Mouse (Mus musculus): Measurements from ENCODE around the gene Ppp4r1.

Gene Ppp4r1

DNA sequence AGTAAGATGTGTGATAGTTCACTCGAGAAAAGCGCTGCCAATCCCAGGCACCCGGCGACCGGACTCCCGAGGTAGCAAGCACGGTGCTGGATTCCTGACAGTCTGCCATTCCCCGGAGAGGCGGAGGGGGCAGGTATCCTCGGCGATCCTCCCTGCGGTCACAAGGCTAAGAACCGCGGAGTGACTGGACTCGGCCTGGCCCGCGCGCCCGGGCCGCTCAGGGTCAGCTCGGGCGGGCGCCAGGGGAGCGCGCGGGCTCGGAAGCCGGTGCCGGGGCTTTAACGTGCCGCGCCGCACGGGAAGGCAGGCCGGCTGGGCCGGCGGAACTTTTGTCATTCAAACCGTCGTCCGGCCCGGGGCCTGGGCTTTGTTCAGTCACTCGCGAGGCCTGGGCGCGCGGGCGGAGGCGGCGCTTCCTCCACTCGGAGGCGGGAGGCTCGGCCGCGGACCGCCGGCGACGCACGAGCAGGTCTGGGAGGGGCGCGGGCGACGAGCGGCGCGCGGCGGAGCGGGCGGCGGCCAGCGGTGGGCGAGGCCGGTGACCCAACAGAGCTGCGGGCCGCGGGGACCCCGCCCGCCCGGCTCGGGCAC is at the start of gene Ppp4r1:
TSS of gene Ppp4r1 (plus strand) at position 23 of the 591 bp plus-strand sequence.
- DNase-seq: peak; percentile 84

GRCm38 (mm10) chr17:65732666-65733065 is 49.7 kb upstream of the Ppp4r1 start:
- no peak for DNase-seq

DNA sequence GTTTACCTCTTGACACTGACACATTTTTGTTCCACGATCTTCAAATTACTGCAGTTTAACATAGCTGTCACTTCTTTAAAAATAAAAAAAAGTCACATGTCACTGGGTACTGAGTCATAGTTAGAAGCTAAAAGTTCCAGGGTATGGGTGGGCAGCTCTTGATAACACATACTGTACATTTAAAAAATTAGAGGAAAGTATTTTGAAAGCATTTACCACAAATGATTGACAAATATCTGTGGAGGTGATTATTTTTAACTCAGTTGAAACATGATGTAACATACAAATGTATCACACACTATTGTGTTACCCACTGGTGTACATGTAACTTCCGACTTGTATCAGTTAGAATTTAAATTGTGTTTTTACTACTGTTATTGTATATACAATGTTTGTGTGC is 47.3 kb upstream of the Ppp4r1 start:
- no peak for DNase-seq

- DNase-seq: no peak
These were observed 45.2 kb upstream of the Ppp4r1 start for GRCm38 (mm10) chr17:65737175-65737574.

DNA sequence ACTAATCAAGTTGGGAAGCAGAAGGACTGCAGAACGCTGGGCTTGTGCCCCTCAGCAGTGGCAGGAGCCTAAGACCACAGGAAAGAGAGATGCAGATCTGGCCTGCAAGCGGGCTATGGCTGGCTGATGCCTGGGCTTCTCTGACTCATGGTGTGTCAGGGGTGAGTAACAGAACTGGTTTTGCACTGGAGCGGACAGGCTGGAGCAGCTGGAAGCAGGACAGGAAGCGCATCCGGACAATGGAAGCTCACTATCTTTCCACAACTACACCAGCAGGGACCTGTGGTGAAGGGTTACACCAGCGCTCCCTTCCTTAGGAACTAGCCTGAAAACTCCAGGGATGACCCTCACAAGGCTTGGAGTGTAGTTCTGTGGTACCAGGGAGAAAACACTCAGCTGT is 44.8 kb upstream of the Ppp4r1 start:
- peak; percentile 28 for DNase-seq

DNA sequence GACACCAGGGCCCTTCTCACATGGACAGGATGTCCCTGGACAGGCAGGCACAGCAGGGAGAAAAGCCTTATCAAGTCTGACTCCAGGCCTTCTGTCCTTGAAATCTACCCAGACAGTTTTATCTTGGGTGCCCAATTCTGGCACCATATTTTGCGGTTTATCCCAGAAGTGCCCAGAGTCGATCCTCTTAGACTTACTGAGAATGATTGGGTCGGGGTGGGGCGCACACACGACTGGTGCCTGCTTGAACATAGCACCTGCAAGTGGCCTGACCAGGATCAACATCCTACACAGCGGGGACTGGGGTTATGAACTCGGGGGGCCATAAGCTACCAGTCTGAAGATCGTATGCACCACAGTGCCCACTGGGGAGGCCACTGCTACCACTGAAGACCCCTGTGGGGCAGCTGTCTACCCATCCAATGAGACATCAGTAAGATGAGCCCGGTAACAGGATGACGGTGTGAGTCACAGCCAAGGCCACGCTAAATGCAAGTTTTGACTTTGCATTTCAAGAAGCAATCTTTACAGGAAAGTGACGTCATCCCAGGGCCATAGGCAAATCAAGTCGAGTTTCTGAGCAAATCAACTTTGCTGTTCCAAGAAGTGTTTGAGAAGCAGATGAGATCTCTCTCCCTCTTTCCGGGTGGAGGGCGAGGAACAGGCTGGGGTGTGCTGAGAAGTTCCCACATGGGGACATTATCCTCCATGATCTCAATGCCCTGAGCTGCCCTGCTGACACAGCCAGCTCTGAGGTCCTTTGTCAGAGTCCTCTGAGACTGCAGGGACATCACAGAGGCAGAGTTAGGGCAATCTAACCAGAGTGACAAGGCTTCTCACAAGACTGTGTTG is 42.3 kb upstream of the Ppp4r1 start:
- no peak for DNase-seq

DNA sequence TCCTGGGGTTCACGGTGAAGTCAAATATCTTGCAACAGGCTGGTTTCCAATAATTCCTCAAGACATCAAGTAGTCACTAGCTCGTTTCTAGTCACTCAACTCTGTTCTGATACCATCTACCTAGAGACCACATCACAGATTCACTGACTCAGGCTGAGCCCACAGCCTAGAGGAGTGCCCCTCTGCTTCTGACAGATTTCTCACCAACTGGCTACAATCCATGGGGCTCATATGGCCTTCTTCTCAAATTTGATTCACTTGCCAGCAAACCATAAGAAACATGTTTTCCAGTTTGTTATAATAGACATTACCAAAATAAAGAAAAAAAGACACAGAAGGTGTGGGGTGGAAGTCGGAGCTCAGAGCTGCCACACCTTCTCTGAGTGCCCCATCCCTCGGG is 40.8 kb upstream of the Ppp4r1 start:
- no peak for DNase-seq

DNA sequence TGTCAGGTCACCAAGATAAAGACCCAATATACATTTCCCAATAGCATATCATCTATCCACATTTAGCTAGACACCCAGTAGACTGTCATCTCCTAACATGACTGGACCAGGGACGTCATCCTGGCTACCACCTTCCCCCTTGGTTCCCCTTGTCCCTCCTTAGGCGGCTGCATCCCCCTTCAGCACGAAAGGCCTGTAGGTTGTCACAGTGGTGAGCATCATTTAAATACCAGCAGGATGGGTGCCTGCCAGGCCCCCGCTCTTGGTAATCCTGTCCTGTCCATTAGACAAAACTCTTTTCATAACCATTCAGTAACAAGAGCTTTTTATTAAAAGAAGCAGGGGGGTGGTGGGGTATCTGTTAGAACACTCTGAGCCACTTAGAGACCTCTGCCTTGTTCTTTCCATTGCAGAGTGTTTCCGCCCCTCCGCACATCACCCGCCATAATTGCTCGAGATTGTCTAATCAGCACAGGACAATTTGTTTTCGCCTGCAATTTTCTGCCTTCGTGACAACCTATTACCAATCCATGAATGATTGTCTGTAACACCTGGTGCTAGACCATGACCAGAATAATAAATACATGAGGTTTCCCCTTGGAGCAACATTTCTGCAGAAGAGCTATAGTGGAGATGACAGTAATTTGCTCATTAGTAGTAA is 40.0 kb upstream of the Ppp4r1 start:
- DNase-seq: no peak

DNA sequence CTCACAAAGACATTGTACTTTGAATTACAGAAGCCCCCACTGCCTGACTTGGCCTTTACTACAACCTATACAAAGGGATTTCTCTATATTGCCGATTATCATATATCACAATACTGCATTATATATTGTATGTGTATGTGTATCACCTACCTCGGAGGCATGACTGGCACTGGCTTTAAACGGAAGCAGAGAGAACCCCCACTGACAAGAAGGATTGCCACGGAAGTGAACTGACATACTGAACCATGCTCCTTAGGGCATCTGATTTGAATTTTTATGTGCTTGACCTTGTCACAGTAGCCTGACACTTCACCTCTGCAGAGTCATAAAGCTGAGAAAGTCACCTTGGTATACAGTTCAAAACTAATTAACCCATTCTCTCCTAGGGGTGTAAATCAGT is 39.4 kb upstream of the Ppp4r1 start:
- DNase-seq: peak; percentile 23

DNA sequence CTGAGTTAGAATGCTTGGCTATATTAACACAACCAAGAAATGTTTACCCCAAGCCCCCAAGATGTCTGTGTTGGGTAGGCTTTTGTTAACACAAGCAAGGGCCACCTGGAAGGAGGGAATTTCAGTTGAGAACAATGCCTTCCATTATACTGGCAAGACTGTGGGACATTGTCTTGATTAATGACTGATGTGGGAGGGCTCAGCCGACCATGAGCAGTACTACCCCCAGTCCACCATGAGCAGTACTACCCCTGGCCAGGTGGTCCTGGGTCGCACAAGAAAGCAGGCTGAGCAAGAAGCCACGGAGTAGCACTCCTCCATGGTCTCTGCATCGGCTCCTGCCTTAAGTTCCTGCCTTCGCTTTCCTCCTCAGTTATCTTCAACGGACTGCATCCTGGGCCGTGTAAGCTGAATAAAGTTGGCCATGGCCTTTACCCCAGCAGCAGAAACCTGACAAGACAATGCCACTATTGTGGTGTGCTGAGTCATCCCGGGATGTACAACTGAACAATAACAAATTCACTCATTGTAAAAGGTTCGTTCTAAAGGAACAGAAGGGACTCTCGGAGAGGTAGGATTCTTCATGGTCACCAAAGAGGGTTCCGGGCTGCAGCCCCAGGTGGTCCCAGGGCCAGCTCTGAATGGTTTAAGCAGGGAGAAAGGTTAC is 38.6 kb upstream of the Ppp4r1 start:
- DNase-seq: no peak

DNA sequence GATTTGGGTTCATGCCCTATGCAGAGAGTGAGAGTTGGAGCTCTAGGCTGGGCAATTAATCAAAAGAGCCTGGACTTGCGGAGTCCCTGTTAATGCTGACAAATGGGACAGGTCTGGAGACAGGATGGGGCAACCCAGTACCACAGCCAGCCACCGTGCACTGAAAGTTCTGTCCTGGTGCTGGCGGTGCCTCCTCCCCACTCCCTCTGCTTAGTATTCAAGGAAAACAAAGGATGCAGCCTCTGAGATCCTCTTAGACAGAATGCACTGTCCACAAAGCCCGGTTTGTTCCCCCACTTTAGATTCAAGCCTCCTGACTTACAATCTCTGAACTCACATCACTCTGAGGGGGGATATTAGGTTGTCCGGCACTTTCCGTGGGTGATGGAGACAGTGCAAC is 36.1 kb upstream of the Ppp4r1 start:
- DNase-seq: no peak

GRCm38 (mm10) chr17:65748997-65749396 is 33.4 kb upstream of the Ppp4r1 start:
- DNase-seq: no peak

DNA sequence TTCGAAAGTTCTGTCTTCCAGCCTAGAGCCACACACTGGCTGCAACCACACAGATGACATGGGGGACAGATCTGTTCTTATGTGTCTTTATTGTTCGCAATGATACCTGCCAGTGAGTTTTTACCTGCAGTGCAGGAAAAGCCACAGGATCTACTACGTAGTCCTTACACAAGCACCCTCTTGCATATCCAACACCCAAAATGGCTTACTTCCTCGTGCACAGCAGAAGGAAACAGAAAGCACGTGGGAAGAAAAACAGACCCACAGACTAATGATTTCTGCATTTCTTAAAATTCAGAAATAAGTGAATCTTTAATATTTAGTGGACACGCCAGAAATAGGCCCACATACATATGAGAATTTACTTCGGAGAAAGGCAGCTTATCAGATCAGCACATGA is 32.6 kb upstream of the Ppp4r1 start:
- DNase-seq: no peak

DNA sequence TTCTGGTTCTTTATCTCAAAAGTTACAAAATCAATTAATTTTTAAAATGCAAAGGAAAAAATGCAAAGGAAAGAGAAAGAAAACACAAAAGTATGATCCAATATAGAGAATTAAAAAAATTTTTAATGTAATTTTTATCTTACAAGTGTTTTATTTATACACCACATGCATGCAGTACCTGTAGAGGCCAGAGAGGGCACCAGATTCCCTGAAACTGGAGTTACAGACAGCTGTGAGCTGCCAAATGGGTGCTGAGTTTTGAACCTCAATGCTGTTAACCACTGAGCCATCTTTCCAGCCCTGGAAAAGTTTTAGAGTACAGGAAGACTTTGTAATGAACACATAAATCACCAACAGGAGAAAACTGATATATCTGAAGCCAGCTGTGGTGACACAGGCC is 32.1 kb upstream of the Ppp4r1 start:
- DNase-seq: no peak

- DNase-seq: no peak
These were observed 29.2 kb upstream of the Ppp4r1 start for GRCm38 (mm10) chr17:65753130-65753529.

- no peak for DNase-seq
These were observed 26.5 kb upstream of the Ppp4r1 start for GRCm38 (mm10) chr17:65755857-65756256.

DNA sequence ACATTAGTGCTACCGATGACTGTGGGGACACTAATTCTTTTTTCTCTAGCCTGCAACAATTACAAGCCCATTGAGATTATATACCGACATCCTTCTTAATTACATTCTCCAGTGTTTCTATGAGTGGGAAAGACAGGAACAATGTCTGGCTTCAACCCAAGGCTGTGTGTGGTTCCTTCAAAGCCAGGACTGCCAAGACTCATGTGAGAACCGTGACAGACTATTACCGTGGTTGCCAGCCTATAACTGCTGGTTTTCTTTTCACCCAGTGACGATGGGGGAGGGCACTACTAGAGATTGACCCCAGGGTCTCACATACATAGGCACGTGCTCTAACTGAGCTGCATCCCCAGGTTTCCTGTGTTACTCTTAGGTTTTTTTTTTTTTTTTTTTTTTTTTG is 25.2 kb upstream of the Ppp4r1 start:
- DNase-seq: no peak

DNA sequence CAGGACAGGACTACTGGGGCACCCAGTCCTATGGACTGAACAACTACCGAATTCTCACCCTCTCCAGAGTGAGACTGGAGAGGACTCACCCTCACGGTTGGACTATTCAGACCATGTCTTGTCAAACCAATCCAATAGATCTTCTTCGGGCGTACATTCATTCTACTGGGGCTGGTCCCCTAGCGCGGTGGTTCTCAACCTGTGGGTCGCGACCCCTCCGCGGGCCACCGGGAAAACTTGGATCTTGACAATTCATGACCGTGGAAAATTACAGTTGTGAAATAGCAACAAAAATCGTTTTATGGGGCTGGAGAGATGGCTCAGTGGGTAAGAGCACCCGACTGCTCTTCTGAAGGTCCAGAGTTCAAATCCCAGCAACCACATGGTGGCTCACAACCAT is 19.2 kb upstream of the Ppp4r1 start:
- DNase-seq: no peak

GRCm38 (mm10) chr17:65768486-65768885 is 13.9 kb upstream of the Ppp4r1 start:
- DNase-seq: no peak

DNA sequence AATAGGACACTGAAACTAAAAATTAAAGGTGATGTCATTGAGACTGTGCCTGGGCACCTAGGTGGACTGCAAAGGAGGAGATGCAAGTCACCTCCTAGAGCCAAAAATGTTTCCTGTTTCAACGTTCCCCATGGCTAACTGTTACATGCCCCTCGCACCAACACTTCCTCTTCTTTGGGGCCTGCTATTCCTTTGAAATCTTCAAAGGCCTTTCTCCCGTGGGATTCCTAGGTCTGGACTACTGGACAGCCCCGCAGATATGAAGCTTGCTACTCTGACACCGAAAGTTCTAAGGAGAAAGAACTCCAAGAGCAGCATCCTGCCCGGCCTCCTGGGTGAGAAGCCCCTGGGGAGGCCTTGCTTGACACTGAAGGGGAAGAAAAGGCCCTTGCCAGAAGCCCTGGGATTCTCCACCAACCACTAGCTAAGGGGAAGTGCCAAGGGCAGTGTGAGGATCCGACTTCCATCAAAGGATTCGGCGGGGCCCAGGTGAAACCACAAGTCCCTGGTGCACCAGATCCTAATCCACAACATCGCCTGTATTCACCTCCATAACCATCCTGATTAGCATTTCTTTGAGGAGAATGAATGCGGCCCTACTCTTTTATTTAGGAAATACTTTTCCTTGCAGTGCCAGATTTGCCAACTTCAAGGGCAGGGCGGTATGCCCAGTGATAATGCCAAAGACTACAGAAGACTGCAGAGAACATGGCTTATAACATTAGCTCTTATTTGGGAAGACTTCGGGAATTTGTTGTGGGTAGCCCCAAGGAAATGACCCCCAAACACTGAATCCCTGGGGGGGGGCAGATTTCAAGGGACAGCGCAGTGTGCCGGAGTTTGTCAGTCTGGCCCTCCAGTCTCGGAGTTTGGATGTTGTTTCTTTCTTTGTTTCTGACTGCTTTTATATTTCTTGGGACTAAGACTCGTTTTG is 11.1 kb upstream of the Ppp4r1 start:
- DNase-seq: no peak

DNA sequence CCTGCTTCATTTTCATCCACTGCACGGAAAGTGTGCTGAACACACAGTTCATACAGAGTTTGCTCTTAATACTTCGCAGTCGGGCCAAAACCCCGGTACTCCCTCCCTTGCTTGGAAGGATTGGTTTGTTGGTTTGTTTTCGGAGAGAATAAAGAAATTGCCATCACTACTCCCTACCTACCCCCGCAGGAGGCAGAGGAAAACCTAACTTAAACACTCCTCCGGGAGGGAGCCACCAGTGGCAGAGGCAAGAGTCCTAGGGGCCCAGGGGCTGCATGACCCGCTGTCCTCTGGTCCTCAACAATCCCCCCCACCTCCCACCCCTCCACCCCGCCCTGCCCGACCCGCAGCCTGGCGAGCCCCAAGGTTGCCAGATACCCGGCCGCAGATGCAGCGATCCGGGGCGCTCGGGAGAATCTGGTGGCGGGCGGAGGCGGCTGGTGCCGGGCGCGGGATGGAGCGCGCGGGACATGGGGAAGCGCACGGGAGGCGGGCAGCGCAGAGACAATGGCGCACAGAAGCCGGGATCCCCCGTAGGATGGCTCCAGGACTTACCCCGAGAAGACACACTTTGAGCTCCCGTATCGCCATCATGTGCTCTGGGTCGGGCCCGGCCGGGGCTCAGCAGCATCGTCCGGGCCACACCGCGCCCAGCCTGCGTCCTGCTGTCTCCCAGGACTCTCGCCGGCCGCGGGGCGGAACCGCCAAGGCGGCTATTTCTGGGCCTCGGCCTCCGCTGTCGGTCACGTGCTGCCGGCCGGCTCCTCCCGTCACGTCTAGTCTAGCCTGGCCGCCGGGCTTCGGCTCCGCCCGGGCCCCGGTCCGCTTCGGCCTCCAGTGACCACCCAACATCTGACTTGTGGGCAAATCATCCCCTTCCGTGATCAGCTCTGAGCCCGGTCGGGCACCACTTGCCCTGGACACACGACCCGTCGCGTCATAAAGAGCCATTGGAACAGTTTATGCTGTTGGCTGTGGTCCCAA is 10.1 kb upstream of the Ppp4r1 start, which contains the start of gene Rab31:
TSS of gene Rab31 (minus strand) at position 802 of the 984 bp plus-strand sequence.
- DNase-seq: peak; percentile 75
